Mouse (Mus musculus): ENCODE measurements around the gene Arhgap35. TPM values are rescaled to one million over a fixed set of nuclear protein-coding genes. Genes with fewer than 3 reads are reported as not detected.
"Not testable (repeated sequence)": the region's sequence is repeated elsewhere in the genome, so short reads cannot be mapped to it uniquely, and the experiment has no call there.

Gene Arhgap35
- total RNA-seq (2014; fragmentation: Nextera tagmentation): 7.6 and 10.9 TPM in 2 replicates
- 6.6 and 7.6 TPM in 2 replicates for total RNA-seq (2017)

DNA sequence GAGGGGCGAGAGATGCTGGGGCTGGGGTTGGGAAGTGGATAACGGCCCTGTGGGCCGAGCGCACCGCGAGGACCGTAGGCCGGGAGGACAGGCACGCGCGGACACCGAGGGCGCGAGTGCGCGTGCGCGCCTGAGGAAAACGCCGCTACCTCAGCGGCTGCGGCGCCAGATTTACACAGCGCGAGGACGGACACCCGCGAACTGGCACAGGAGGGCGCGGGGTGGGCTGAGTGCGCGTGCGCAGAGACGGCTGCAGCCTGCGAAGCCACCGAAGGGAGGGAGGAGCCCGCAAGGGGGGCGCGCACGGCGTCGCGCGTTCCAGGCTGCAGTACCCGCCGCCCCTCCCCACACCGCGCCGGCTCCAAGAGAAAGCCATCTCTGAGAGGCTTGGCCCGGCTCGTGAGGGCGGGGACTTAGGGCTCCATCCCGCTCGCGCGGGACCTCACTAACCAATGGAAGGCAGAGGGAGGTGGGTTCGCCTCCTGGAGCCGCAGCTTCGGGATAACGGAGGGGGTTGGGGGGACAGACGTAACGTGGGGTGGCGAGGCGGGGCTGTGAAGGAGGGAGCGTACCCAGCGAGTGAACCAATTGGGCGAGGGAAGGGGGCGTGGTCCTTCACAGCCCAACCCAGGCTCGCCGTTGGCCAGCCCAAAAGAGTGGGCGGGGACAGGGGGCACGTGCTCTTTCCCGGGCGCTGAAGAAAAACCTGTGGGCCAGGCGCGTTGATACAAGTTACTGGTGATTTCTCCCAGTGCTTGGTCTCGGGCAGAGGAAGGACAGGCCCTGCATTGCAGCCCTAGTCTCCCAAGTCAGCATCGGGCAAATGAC is at the start of gene Arhgap35:
Gene Arhgap35, minus strand, starts transcription at position 106 of the 828 bp plus-strand sequence.
- peak; percentile 87 for ATAC-seq (replicated peaks; ENCODE audit: poor library complexity, severe bottlenecking)

- no peak for ATAC-seq (replicated peaks; ENCODE audit: poor library complexity, severe bottlenecking)
Measured at GRCm38 (mm10) chr7:16644260-16644659, 29.5 kb upstream of the Arhgap35 start.

DNA sequence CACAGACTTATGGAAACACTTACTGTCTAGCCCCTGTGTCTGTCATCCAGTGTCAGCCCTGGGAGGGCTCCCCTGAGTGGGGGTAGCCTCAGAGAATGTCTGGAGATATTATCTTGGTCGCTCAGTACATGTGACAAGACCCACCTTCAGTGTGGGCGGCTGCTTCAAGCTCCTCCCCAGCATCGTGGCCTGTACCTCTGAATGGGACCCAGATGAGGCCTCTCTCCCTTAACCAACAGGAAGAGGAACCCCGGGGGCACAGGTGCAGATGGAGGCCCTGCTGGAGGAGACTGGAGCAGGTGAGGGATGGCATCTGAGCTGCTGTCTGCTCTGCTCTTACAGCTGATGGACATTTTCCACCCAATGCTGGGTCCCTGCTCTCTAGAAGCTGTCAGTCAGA is 28.3 kb upstream of the Arhgap35 start:
- ATAC-seq (replicated peaks; ENCODE audit: poor library complexity, severe bottlenecking): not testable (repeated sequence)

DNA sequence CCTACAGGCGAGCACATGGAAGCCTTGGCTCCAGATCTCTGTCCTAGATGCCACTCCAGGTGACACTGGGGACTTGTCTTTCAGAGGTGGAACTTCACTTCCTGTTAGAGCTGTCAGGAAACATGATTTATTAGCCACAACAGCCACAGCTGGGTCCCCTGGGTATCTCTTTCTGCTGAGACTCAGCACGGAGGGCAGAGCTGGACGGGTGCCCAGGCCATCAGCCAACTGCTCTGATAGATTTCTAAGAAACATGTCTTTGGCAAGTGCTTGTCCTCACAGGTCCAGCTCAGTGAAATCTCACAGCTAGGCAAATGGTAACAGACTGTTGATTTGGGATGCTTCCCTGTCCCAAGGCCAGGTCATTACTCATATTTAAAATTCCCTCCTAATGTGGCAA is 24.2 kb upstream of the Arhgap35 start:
- no peak for ATAC-seq (replicated peaks; ENCODE audit: poor library complexity, severe bottlenecking)

GRCm38 (mm10) chr7:16635116-16635515 is 20.3 kb upstream of the Arhgap35 start:
- ATAC-seq (replicated peaks; ENCODE audit: poor library complexity, severe bottlenecking): no peak

- ATAC-seq (replicated peaks; ENCODE audit: poor library complexity, severe bottlenecking): peak; percentile 77
Measured at GRCm38 (mm10) chr7:16633913-16634312, 19.1 kb upstream of the Arhgap35 start.

GRCm38 (mm10) chr7:16631932-16632331 is 17.1 kb upstream of the Arhgap35 start:
- no peak for ATAC-seq (replicated peaks; ENCODE audit: poor library complexity, severe bottlenecking)

DNA sequence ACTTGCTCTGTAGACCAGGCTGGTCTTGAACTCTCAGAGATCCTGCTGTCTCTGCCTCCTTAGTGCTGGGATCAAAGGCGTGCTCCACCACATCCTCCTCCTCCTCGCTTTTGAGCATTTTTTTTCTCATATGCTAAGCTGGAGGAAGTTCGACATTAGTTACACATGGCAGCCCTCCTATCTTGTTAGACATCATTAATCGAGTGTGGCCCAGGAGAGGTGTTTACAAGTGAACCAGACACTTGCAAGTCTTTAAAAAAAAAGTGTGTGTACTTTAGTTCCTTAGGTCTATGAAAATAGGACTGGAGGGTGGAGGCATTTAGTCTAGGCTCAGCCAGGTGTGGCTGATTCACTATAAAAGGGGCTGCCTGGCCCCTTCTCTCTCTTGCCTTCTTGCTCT is 16.2 kb upstream of the Arhgap35 start:
- no peak for ATAC-seq (replicated peaks; ENCODE audit: poor library complexity, severe bottlenecking)

GRCm38 (mm10) chr7:16629598-16630296 is 15.0 kb upstream of the Arhgap35 start:
- peak; percentile 47 for ATAC-seq (replicated peaks; ENCODE audit: poor library complexity, severe bottlenecking)

- ATAC-seq (replicated peaks; ENCODE audit: poor library complexity, severe bottlenecking): peak; percentile 92
Measured at GRCm38 (mm10) chr7:16628096-16628771, 13.4 kb upstream of the Arhgap35 start.

- peak; percentile 42; the same call in 1 of the 2 replicates for ATAC-seq (replicated peaks; ENCODE audit: poor library complexity, severe bottlenecking)
Measured at GRCm38 (mm10) chr7:16623687-16624086, 8.9 kb upstream of the Arhgap35 start.

DNA sequence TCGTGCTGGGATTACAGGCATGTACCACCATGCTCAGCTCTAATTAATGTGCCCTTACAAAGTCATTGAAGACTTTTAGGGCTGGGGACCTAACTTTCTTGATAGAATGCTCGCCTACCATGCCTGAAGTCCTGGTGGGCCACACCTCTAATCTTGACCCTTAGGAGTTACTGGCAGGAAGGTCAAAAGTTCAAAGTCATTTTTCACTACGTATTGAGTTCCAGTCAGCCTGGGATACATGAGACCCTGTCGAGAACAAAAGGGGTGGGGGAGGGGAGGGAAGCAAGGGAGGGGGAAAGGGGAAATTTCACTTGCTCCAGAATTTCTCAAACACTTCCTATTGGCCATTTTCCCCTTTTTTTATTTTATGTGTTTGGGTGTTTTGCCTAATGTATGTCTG is 8.3 kb upstream of the Arhgap35 start:
- ATAC-seq (replicated peaks; ENCODE audit: poor library complexity, severe bottlenecking): no peak

- no peak for ATAC-seq (replicated peaks; ENCODE audit: poor library complexity, severe bottlenecking)
Measured at GRCm38 (mm10) chr7:16621066-16621622, 6.4 kb upstream of the Arhgap35 start.

- ATAC-seq (replicated peaks; ENCODE audit: poor library complexity, severe bottlenecking): 0 out of 2 replicates have a peak, but pooled peaks have one; percentile 2
Measured at GRCm38 (mm10) chr7:16618661-16619211, 3.9 kb upstream of the Arhgap35 start.

- no peak for ATAC-seq (replicated peaks; ENCODE audit: poor library complexity, severe bottlenecking)
Measured at GRCm38 (mm10) chr7:16617045-16617444, 2.3 kb upstream of the Arhgap35 start.

DNA sequence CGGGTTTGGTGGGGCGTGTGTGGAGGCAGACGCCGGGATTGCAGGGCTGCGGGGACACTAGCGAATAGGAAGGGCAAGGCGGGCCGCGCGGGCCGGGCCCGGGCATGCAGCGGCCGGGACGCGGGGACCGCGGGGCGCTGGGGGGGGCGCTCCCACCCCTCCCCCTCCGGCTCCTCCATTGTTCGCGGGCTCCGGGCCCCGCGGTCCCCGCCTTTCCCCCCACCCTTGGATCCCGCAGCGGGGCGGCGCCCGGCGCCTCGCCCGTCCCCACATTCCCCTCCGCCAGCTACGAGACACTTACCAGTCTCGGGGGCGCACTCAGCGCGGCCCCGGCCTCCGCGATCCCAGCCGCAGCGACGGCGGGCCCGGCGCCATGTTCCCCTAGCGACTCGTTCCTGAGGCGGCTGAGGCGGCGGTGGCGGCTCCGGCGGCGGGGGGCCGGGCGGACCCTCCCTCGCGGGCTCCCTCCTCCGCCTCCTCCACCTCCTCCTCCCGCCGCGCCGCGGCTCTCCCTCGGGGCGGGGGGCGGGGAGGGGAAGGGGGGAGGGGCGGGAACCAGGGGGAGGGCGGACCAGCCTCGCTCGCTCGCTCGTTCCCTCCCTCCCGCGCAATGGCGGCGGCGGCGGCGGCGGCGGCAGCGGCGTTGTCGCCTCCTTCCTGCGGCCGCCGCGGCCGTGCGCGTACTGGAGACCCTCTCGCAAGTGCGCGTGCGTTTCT is 464 bp downstream of the Arhgap35 start:
- ATAC-seq (replicated peaks; ENCODE audit: poor library complexity, severe bottlenecking): peak; percentile 8

DNA sequence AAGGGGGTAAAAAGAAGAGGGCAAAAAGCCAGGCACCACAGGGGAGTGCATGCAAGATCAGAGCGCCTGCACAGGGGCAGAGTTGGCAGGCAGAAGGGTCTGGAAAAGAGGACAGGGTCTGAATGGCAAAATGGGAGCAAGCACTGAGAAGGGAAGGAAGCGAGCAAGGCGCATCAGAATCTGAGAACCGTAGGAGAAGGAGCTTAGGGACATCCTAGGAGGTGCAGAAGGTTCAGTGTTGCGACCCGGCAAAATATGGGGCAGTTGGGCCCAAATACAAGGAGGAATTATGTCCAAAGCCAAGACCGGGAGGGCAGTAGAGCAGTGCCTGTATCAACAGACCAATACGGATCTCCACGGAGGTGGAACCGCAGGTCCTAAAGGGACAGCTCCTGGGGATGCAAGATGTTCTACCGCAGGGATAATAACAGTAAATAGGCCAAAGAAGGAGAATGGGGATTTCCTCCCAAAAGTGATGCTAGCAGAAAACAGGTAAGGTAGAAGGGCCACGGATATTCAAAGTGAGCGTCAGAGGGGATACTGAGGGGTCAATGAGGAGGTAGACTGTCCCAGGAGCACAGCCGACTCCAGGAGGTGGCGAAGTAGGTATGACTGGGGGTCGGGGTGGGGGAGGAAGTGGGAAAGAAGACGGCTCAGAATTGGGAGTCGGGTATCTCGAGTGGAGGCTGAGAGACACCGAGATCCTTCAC is 1.2 kb downstream of the Arhgap35 start:
- ATAC-seq (replicated peaks; ENCODE audit: poor library complexity, severe bottlenecking): no peak

GRCm38 (mm10) chr7:16610345-16610744 is 4.4 kb downstream of the Arhgap35 start:
- ATAC-seq (replicated peaks; ENCODE audit: poor library complexity, severe bottlenecking): no peak

GRCm38 (mm10) chr7:16608961-16609360 is 5.8 kb downstream of the Arhgap35 start:
- no peak for ATAC-seq (replicated peaks; ENCODE audit: poor library complexity, severe bottlenecking)
